Mouse (Mus musculus): ENCODE results near the gene Acta1.

GRCm38 (mm10) chr8:123857361-123857760, 37.2 kb downstream of the Acta1 start:
- no peak for TF ChIP-seq CTCF (IDR thresholded peaks at IDR 0.05; ENCODE audit: low read depth, low read length)
- TF ChIP-seq POLR2A (IDR thresholded peaks at IDR 0.05; ENCODE audit: borderline replicate concordance, low read depth, low read length) = no peak

Measured in bone marrow macrophage, adult 2 months (primary cell).